In genomic region chr5:123914852-123915251, GRCm38 (mm10) we compare ENCODE assay signal across 22 mouse cellular contexts. TPM values are rescaled to one million over a fixed set of nuclear protein-coding genes. Genes with fewer than 3 reads are reported as not detected.
DNase-seq lines count a peak whose midpoint lies in the region; ATAC-seq and TF ChIP-seq lines count a peak whose summit lies in the region.
"Had no signal": no experiment of that assay in that cellular context is flagged by ENCODE, and none has a peak within 500 bp of the region (broad histone marks: within the 10 kb centered on the region; RNA-seq: fewer than 3 reads in every experiment).

No protein-coding gene starts in this region.

- no peak overlapping the region for H3K9ac ChIP-seq in intestine, embryonic 15.5 days
- H3K9ac ChIP-seq in stomach, postnatal 0 days (ENCODE audit: low read length) = no peak overlapping the region
- H3K9ac ChIP-seq: embryonic facial prominence, embryonic 13.5 days; forebrain, embryonic 12.5 days; hindbrain, embryonic 15.5 days; lung, embryonic 14.5 days; neural tube, embryonic 15.5 days had no signal

- 28% methylated on average over 3 of the region's 3 CpGs for WGBS in spleen, adult 2 months
- 96% methylated on average over 3 of the region's 3 CpGs for WGBS in intestine, embryonic 15.5 days
- 85% methylated on average over 3 of the region's 3 CpGs for WGBS in stomach, postnatal 0 days

- H3K4me3 ChIP-seq in spleen, adult 2 months (ENCODE audit: extremely low read depth, insufficient read depth, insufficient read length) = no peak overlapping the region
- no peak overlapping the region for H3K4me3 ChIP-seq in intestine, embryonic 15.5 days (replicated peaks)
- no peak overlapping the region for H3K4me3 ChIP-seq in stomach, postnatal 0 days (ENCODE audit: low read depth, low read length)
- H3K4me3 ChIP-seq: embryonic facial prominence, embryonic 13.5 days; forebrain, embryonic 12.5 days; hindbrain, embryonic 15.5 days; neural tube, embryonic 15.5 days had no signal

- H3K4me2 ChIP-seq in intestine, embryonic 15.5 days (replicated peaks) = no peak overlapping the region
- no peak overlapping the region for H3K4me2 ChIP-seq in stomach, postnatal 0 days (replicated peaks; ENCODE audit: low read depth)
- H3K4me2 ChIP-seq: embryonic facial prominence, embryonic 13.5 days; forebrain, embryonic 12.5 days; hindbrain, embryonic 15.5 days; lung, embryonic 14.5 days; neural tube, embryonic 15.5 days had no signal

- ATAC-seq in granulocyte monocyte progenitor cell, adult 5-6 weeks (replicated peaks; ENCODE audit: poor library complexity, severe bottlenecking) = peak; percentile 33
- ATAC-seq in neutrophil, adult 5-6 weeks (ENCODE audit: extremely low read depth, insufficient number of reproducible peaks, low FRiP score, poor library complexity, severe bottlenecking) = 0 out of 2 replicates have a peak, but pooled peaks have one; percentile 26
- ATAC-seq in intestine, embryonic 15.5 days = no peak
- no peak for ATAC-seq in stomach, postnatal 0 days (ENCODE audit: low FRiP score, low TSS enrichment)
- no peak for ATAC-seq in monocyte, adult 5-6 weeks (replicated peaks; ENCODE audit: insufficient number of reproducible peaks, low FRiP score, low TSS enrichment, poor library complexity, severe bottlenecking)

- H3K27me3 ChIP-seq in spleen, adult 2 months (ENCODE audit: control insufficient read depth, insufficient read depth, low read length) = no peaks in the 10 kb centered on the region
- no peaks in the 10 kb centered on the region for H3K27me3 ChIP-seq in intestine, embryonic 15.5 days (replicated peaks)
- H3K27me3 ChIP-seq in stomach, postnatal 0 days (ENCODE audit: control insufficient read depth, insufficient read depth, low read length) = no peaks in the 10 kb centered on the region
- H3K27me3 ChIP-seq: embryonic facial prominence, embryonic 13.5 days; forebrain, embryonic 12.5 days; hindbrain, embryonic 15.5 days; neural tube, embryonic 15.5 days had no signal

- TF ChIP-seq POLR2A in spleen, adult 2 months (IDR thresholded peaks at IDR 0.05; ENCODE audit: low read depth, low read length) = no peak

- H3K4me1 ChIP-seq in spleen, adult 2 months (ENCODE audit: control insufficient read depth, insufficient read depth, insufficient read length) = peaks cover 10% of the 10 kb centered on the region
- H3K4me1 ChIP-seq in intestine, embryonic 15.5 days (replicated peaks) = no peaks in the 10 kb centered on the region
- no peaks in the 10 kb centered on the region for H3K4me1 ChIP-seq in stomach, postnatal 0 days (replicated peaks; ENCODE audit: control insufficient read depth, insufficient read depth)
- H3K4me1 ChIP-seq: embryonic facial prominence, embryonic 13.5 days; forebrain, embryonic 12.5 days; neural tube, embryonic 15.5 days had no signal

- no peak for TF ChIP-seq EP300 in stomach, postnatal 0 days (optimal IDR thresholded peaks at IDR 0.05)

- TF ChIP-seq CTCF in spleen, adult 2 months (IDR thresholded peaks at IDR 0.05; ENCODE audit: extremely low read depth, insufficient read depth, insufficient read length, insufficient replicate concordance) = no peak
- no peak for TF ChIP-seq CTCF in stomach, postnatal 0 days (IDR thresholded peaks at IDR 0.05; ENCODE audit: low read depth)

- peaks cover 13% of the 10 kb centered on the region for H3K36me3 ChIP-seq in spleen, adult 2 months (ENCODE audit: control insufficient read depth, insufficient read depth, low read length)
- peaks cover 20% of the 10 kb centered on the region for H3K36me3 ChIP-seq in intestine, embryonic 15.5 days
- peaks cover 12% of the 10 kb centered on the region for H3K36me3 ChIP-seq in stomach, postnatal 0 days (ENCODE audit: control insufficient read depth, insufficient read depth, low read length)

- 0 out of 2 replicates have a peak overlapping the region, but pooled peaks have one; percentile 11 for H3K27ac ChIP-seq in spleen, adult 2 months (ENCODE audit: insufficient read depth, low read length)
- no peak overlapping the region for H3K27ac ChIP-seq in intestine, embryonic 15.5 days
- no peak overlapping the region for H3K27ac ChIP-seq in stomach, postnatal 0 days (replicated peaks)
- H3K27ac ChIP-seq: embryonic facial prominence, embryonic 13.5 days; forebrain, embryonic 12.5 days; hindbrain, embryonic 15.5 days; neural tube, embryonic 15.5 days had no signal

- DNase-seq in spleen, adult 2 months (ENCODE audit: low read depth in 1 of 2, low spot score in 2 of 2) = no peak
- DNase-seq in spleen, postnatal 4 days (ENCODE audit: low spot score in 2 of 2) = no peak
- peak; percentile 72 for DNase-seq in T-cell, adult 2 months (ENCODE audit: low spot score)
- DNase-seq in stomach, postnatal 0 days (ENCODE audit: low spot score) = no peak
- DNase-seq: cerebellum, adult 11-12 months; kidney, adult 8-10 months; kidney, postnatal 36 days; liver; lung, embryonic 14.5 days; retina, postnatal 1 day had no signal

- no peaks in the 10 kb centered on the region for H3K9me3 ChIP-seq in intestine, embryonic 15.5 days
- no peaks in the 10 kb centered on the region for H3K9me3 ChIP-seq in stomach, postnatal 0 days (ENCODE audit: control insufficient read depth, low read length)
- H3K9me3 ChIP-seq: embryonic facial prominence, embryonic 13.5 days; forebrain, embryonic 12.5 days; hindbrain, embryonic 15.5 days; neural tube, embryonic 15.5 days had no signal

RNA-seq across cellular contexts. Expression of gene Denr, which starts 7.9 kb away (rescaled TPM):
- polyA plus RNA-seq in spleen, adult 2 months (2012; rRNA removed) = 9.6 and 14.1 TPM in 2 replicates
- 67.5 and 72.9 TPM in 2 replicates for total RNA-seq in granulocyte monocyte progenitor cell, adult 5-6 weeks (2014; fragmentation: Nextera tagmentation)
- 76.4 and 100.0 TPM in 2 replicates for total RNA-seq in granulocyte monocyte progenitor cell, adult 5-6 weeks (2017)
- 23.0 and 27.9 TPM in 2 replicates for total RNA-seq in neutrophil, adult 5-6 weeks (2017)
- polyA plus RNA-seq in intestine, embryonic 15.5 days (2015; fragmentation: Nextera tagmentation; extraction: Ambion mirVana) = 117 and 146 TPM in 2 replicates
- 107 and 122 TPM in 2 replicates for polyA plus RNA-seq in stomach, postnatal 0 days (2015; fragmentation: Nextera tagmentation; extraction: Ambion mirVana)
- total RNA-seq in monocyte, adult 5-6 weeks (2017) = 29.5 to 40.2 TPM (median 34.4 TPM) in 3 replicates

RNA-seq across cellular contexts. Expression of gene Gm43518, which starts 12.4 kb away (rescaled TPM):
- polyA plus RNA-seq in spleen, adult 2 months (2012; rRNA removed) = 0.41 and 0.50 TPM in 2 replicates
- not detected in 2 replicates for total RNA-seq in granulocyte monocyte progenitor cell, adult 5-6 weeks (2014; fragmentation: Nextera tagmentation)
- not detected in 2 replicates for total RNA-seq in granulocyte monocyte progenitor cell, adult 5-6 weeks (2017)
- total RNA-seq in neutrophil, adult 5-6 weeks (2017) = 1.5 and 2.9 TPM in 2 replicates
- polyA plus RNA-seq in intestine, embryonic 15.5 days (2015; fragmentation: Nextera tagmentation; extraction: Ambion mirVana) = 1.5 and 2.2 TPM in 2 replicates
- 0.56 and 0.91 TPM in 2 replicates for polyA plus RNA-seq in stomach, postnatal 0 days (2015; fragmentation: Nextera tagmentation; extraction: Ambion mirVana)
- total RNA-seq in monocyte, adult 5-6 weeks (2017) = not detected in 3 replicates
- total RNA-seq: left cerebral cortex, postnatal 14 days; megakaryocyte progenitor cell, adult 5-6 weeks had no signal

RNA-seq across cellular contexts. Expression of gene Ccdc62, which starts 15.6 kb away (rescaled TPM):
- 1.1 and 1.3 TPM in 2 replicates for polyA plus RNA-seq in spleen, adult 2 months (2012; rRNA removed)
- total RNA-seq in granulocyte monocyte progenitor cell, adult 5-6 weeks (2014; fragmentation: Nextera tagmentation) = 0.34 and 2.6 TPM in 2 replicates
- total RNA-seq in granulocyte monocyte progenitor cell, adult 5-6 weeks (2017) = 0.10 and 5.3 TPM in 2 replicates
- total RNA-seq in neutrophil, adult 5-6 weeks (2017) = 5.8 and 8.6 TPM in 2 replicates
- 4.7 and 5.1 TPM in 2 replicates for polyA plus RNA-seq in intestine, embryonic 15.5 days (2015; fragmentation: Nextera tagmentation; extraction: Ambion mirVana)
- 5.4 TPM in 2 replicates for polyA plus RNA-seq in stomach, postnatal 0 days (2015; fragmentation: Nextera tagmentation; extraction: Ambion mirVana)
- 0.97 to 2.9 TPM (median 1.2 TPM) in 3 replicates for total RNA-seq in monocyte, adult 5-6 weeks (2017)

RNA-seq across cellular contexts. Expression of gene Hcar1, which starts 35.0 kb away (rescaled TPM):
- polyA plus RNA-seq in spleen, adult 2 months (2012; rRNA removed) = 0.95 and 1.3 TPM in 2 replicates
- not detected in 2 replicates for total RNA-seq in granulocyte monocyte progenitor cell, adult 5-6 weeks (2014; fragmentation: Nextera tagmentation)
- not detected in 2 replicates for total RNA-seq in granulocyte monocyte progenitor cell, adult 5-6 weeks (2017)
- total RNA-seq in neutrophil, adult 5-6 weeks (2017) = not detected in 2 replicates
- polyA plus RNA-seq in intestine, embryonic 15.5 days (2015; fragmentation: Nextera tagmentation; extraction: Ambion mirVana) = 2.3 and 2.8 TPM in 2 replicates
- polyA plus RNA-seq in stomach, postnatal 0 days (2015; fragmentation: Nextera tagmentation; extraction: Ambion mirVana) = 4.9 and 6.0 TPM in 2 replicates
- total RNA-seq in monocyte, adult 5-6 weeks (2017) = not detected in 3 replicates
- total RNA-seq: megakaryocyte progenitor cell, adult 5-6 weeks; MEL had no signal

RNA-seq across cellular contexts. Expression of gene Hcar2, which starts 49.6 kb away (rescaled TPM):
- polyA plus RNA-seq in spleen, adult 2 months (2012; rRNA removed) = 7.2 and 9.7 TPM in 2 replicates
- not detected in 2 replicates for total RNA-seq in granulocyte monocyte progenitor cell, adult 5-6 weeks (2014; fragmentation: Nextera tagmentation)
- total RNA-seq in granulocyte monocyte progenitor cell, adult 5-6 weeks (2017) = 2.7 and 5.4 TPM in 2 replicates
- total RNA-seq in neutrophil, adult 5-6 weeks (2017) = 78.9 and 82.9 TPM in 2 replicates
- polyA plus RNA-seq in intestine, embryonic 15.5 days (2015; fragmentation: Nextera tagmentation; extraction: Ambion mirVana) = 0.09 TPM in 1 of 2 replicates, not detected in the other
- 24.0 and 26.8 TPM in 2 replicates for polyA plus RNA-seq in stomach, postnatal 0 days (2015; fragmentation: Nextera tagmentation; extraction: Ambion mirVana)
- total RNA-seq in monocyte, adult 5-6 weeks (2017) = 9.9 to 15.4 TPM (median 9.9 TPM) in 3 replicates
- total RNA-seq: left cerebral cortex, postnatal 14 days; MEL had no signal
- polyA plus RNA-seq: forebrain, embryonic 12.5 days; heart, postnatal 0 days; hindbrain, embryonic 15.5 days; lung, embryonic 14.5 days had no signal

Comparison
In these comparisons a context has a peak if more than half of its experiments do, and no peak if none do; other contexts are left out.
1. ATAC-seq: peak in granulocyte monocyte progenitor cell, adult 5-6 weeks (single experiment) and neutrophil, adult 5-6 weeks (single experiment); none in intestine, embryonic 15.5 days (single experiment), stomach, postnatal 0 days (single experiment) and monocyte, adult 5-6 weeks (single experiment).